ENCODE assay signal across 32 mouse cellular contexts in the genomic region with DNA sequence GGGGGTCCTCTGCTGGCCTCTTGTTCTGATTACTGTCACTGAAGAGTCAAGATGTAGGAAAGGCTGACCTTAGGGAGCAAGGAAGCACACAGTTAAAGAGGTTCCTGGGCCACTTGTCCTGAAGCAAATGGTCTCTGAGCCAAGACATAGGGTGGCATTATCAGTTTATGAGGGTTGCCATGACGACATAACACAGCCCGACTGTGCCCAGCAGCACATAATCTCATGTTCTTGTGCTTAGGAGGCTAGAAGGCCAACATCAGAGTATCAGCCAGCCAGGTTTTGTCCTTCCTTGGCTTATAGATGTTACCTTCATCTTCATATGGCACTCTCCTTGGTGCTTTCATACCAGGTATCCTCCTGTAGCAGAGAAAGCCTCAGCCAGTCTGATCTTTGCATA. TPM values are rescaled to one million over a fixed set of nuclear protein-coding genes. Genes with fewer than 3 reads are reported as not detected.
DNase-seq lines count a peak whose midpoint lies in the region; ATAC-seq and TF ChIP-seq lines count a peak whose summit lies in the region.
"Had no signal": no experiment of that assay in that cellular context is flagged by ENCODE, and none has a peak within 500 bp of the region (broad histone marks: within the 10 kb centered on the region; RNA-seq: fewer than 3 reads in every experiment).

No protein-coding gene starts in this region.

- TF ChIP-seq CTCF in midbrain, postnatal 0 days (IDR thresholded peaks at IDR 0.05), result no peak
- TF ChIP-seq CTCF in intestine, postnatal 0 days (IDR thresholded peaks at IDR 0.05; ENCODE audit: low read depth), result no peak

- H3K9me3 ChIP-seq in midbrain, postnatal 0 days (ENCODE audit: low read length), result 0 out of 2 replicates have a peak, but pooled peaks cover 5% of the 10 kb centered on the region
- H3K9me3 ChIP-seq in midbrain, embryonic 16.5 days (replicated peaks; ENCODE audit: control insufficient read depth, low read length, poor library complexity, severe bottlenecking), result no peaks in the 10 kb centered on the region; the same call in 1 of the 2 replicates
- no peaks in the 10 kb centered on the region for H3K9me3 ChIP-seq in intestine, postnatal 0 days (ENCODE audit: control insufficient read depth)
- H3K9me3 ChIP-seq: heart, embryonic 13.5 days; hindbrain, embryonic 13.5 days; liver, embryonic 15.5 days; midbrain, embryonic 13.5 days; neural tube, embryonic 15.5 days; stomach, embryonic 15.5 days had no signal

- DNase-seq in heart, adult 11 months, result peak; percentile 29
- no peak for DNase-seq in heart, postnatal 36 days
- DNase-seq in midbrain, postnatal 0 days (ENCODE audit: low spot score), result peak; percentile 14
- no peak for DNase-seq in left cerebral cortex, adult 11 months (ENCODE audit: low spot score)
- DNase-seq in spleen, adult 12 weeks (ENCODE audit: low spot score), result no peak
- DNase-seq: adrenal gland, adult 2 months; B cell, adult 2 months; cerebellum, adult 18-20 months; cerebellum, postnatal 14 days; gastrocnemius, postnatal 14 days; heart, adult 18-20 months; heart, postnatal 14 days; kidney, adult 18-20 months; left cerebral cortex, postnatal 4 days; liver; right cerebral cortex, adult 18-20 months; right cerebral cortex, postnatal 4 days; thymus, adult 18-20 months; thymus, postnatal 36 days had no signal

- intact Hi-C loops in heart, postnatal 36 days (cut with DNase I), result no loop called here

- H3K27ac ChIP-seq in midbrain, postnatal 0 days (ENCODE audit: low read depth, low read length), result no peak overlapping the region
- no peak overlapping the region for H3K27ac ChIP-seq in midbrain, embryonic 16.5 days (ENCODE audit: low read length)
- no peak overlapping the region for H3K27ac ChIP-seq in intestine, postnatal 0 days (ENCODE audit: low read depth, low read length)
- H3K27ac ChIP-seq: heart, embryonic 13.5 days; hindbrain, embryonic 13.5 days; kidney, postnatal 0 days; liver, embryonic 15.5 days; macrophage; midbrain, embryonic 13.5 days; neural tube, embryonic 15.5 days; stomach, embryonic 15.5 days had no signal

- H3K4me2 ChIP-seq in midbrain, postnatal 0 days (ENCODE audit: low read depth, low read length, poor library complexity, severe bottlenecking), result no peak overlapping the region
- H3K4me2 ChIP-seq in midbrain, embryonic 16.5 days (ENCODE audit: low read length), result no peak overlapping the region
- no peak overlapping the region for H3K4me2 ChIP-seq in intestine, postnatal 0 days (replicated peaks; ENCODE audit: low read depth)
- H3K4me2 ChIP-seq: heart, embryonic 13.5 days; hindbrain, embryonic 13.5 days; liver, embryonic 15.5 days; midbrain, embryonic 13.5 days; neural tube, embryonic 15.5 days; stomach, embryonic 15.5 days had no signal

- H3K36me3 ChIP-seq in midbrain, postnatal 0 days (ENCODE audit: insufficient read depth, low read length), result no peaks in the 10 kb centered on the region
- H3K36me3 ChIP-seq in midbrain, embryonic 16.5 days (ENCODE audit: control insufficient read depth, insufficient read depth, low read length), result no peaks in the 10 kb centered on the region
- H3K36me3 ChIP-seq in intestine, postnatal 0 days (ENCODE audit: control insufficient read depth, insufficient read depth), result no peaks in the 10 kb centered on the region
- H3K36me3 ChIP-seq: heart, embryonic 13.5 days; hindbrain, embryonic 13.5 days; liver, embryonic 15.5 days; midbrain, embryonic 13.5 days; neural tube, embryonic 15.5 days; stomach, embryonic 15.5 days had no signal

- 53% methylated on average over 2 of the region's 2 CpGs for WGBS in midbrain, postnatal 0 days
- WGBS in midbrain, embryonic 16.5 days, result 54% methylated on average over 2 of the region's 2 CpGs
- WGBS in intestine, postnatal 0 days, result 45% methylated on average over 2 of the region's 2 CpGs

- no peak overlapping the region for H3K4me3 ChIP-seq in midbrain, postnatal 0 days (ENCODE audit: low read depth, low read length)
- no peak overlapping the region for H3K4me3 ChIP-seq in midbrain, embryonic 16.5 days (ENCODE audit: low read depth, low read length)
- H3K4me3 ChIP-seq in intestine, postnatal 0 days (ENCODE audit: low read depth, low read length), result no peak overlapping the region
- H3K4me3 ChIP-seq: heart, embryonic 13.5 days; hindbrain, embryonic 13.5 days; liver, embryonic 15.5 days; midbrain, embryonic 13.5 days; myocyte; neural tube, embryonic 15.5 days; stomach, embryonic 15.5 days had no signal

- H3K27me3 ChIP-seq in midbrain, postnatal 0 days (ENCODE audit: insufficient read depth, low read length), result no peaks in the 10 kb centered on the region
- H3K27me3 ChIP-seq in midbrain, embryonic 16.5 days (ENCODE audit: control insufficient read depth, insufficient read depth, low read depth, low read length), result no peaks in the 10 kb centered on the region
- H3K27me3 ChIP-seq in intestine, postnatal 0 days (replicated peaks; ENCODE audit: control insufficient read depth, insufficient read depth, low read length), result no peaks in the 10 kb centered on the region
- H3K27me3 ChIP-seq: heart, embryonic 13.5 days; hindbrain, embryonic 13.5 days; liver, embryonic 15.5 days; midbrain, embryonic 13.5 days; neural tube, embryonic 15.5 days; stomach, embryonic 15.5 days had no signal

- no peaks in the 10 kb centered on the region; the same call in 1 of the 2 replicates for H3K4me1 ChIP-seq in midbrain, postnatal 0 days (ENCODE audit: insufficient read depth, low read length)
- no peaks in the 10 kb centered on the region for H3K4me1 ChIP-seq in midbrain, embryonic 16.5 days (ENCODE audit: control insufficient read depth, insufficient read depth, low read length)
- no peaks in the 10 kb centered on the region for H3K4me1 ChIP-seq in intestine, postnatal 0 days (replicated peaks; ENCODE audit: control insufficient read depth, insufficient read depth, low read length)
- H3K4me1 ChIP-seq: heart, embryonic 13.5 days; hindbrain, embryonic 13.5 days; liver, embryonic 15.5 days; midbrain, embryonic 13.5 days; neural tube, embryonic 15.5 days; stomach, embryonic 15.5 days had no signal

- no peak overlapping the region for H3K9ac ChIP-seq in midbrain, postnatal 0 days (replicated peaks; ENCODE audit: low read length, poor library complexity, severe bottlenecking)
- H3K9ac ChIP-seq in midbrain, embryonic 16.5 days (ENCODE audit: low read depth, low read length), result no peak overlapping the region
- no peak overlapping the region for H3K9ac ChIP-seq in intestine, postnatal 0 days (ENCODE audit: low read depth, low read length)
- H3K9ac ChIP-seq: heart, embryonic 13.5 days; hindbrain, embryonic 13.5 days; liver, embryonic 15.5 days; midbrain, embryonic 13.5 days; neural tube, embryonic 15.5 days; stomach, embryonic 15.5 days had no signal

- no peak for ATAC-seq in midbrain, postnatal 0 days (ENCODE audit: low FRiP score)
- no peak for ATAC-seq in midbrain, embryonic 16.5 days
- ATAC-seq in intestine, postnatal 0 days, result peak; percentile 60; the same call in 1 of the 2 replicates
- ATAC-seq: forebrain, embryonic 16.5 days; lung, postnatal 0 days; midbrain, embryonic 13.5 days had no signal

RNA-seq across cellular contexts. Expression of a gene that starts 56.8 kb away (rescaled TPM):
- total RNA-seq in heart, postnatal 36 days (2021), result 10 to 100 TPM; 76.2 to 77.3 TPM
- 34.1 and 45.0 TPM in 2 replicates for total RNA-seq in midbrain, postnatal 0 days (2014; rRNA removed)
- 144 and 146 TPM in 2 replicates for polyA plus RNA-seq in midbrain, postnatal 0 days (2015; fragmentation: Nextera tagmentation; extraction: Ambion mirVana)
- polyA plus RNA-seq in midbrain, embryonic 16.5 days (2015; fragmentation: Nextera tagmentation; extraction: Ambion mirVana), result 158 and 163 TPM in 2 replicates
- 125 and 126 TPM in 2 replicates for polyA plus RNA-seq in intestine, postnatal 0 days (2015; fragmentation: Nextera tagmentation; extraction: Ambion mirVana)

Comparison
In these comparisons a context has a peak if more than half of its experiments do, and no peak if none do; other contexts are left out.
1. DNase-seq: peak in heart, adult 11 months (single experiment) and midbrain, postnatal 0 days (single experiment); none in heart, postnatal 36 days (0 of 2), left cerebral cortex, adult 11 months (single experiment) and spleen, adult 12 weeks (single experiment).